Mouse (Mus musculus): ENCODE data around the gene Jagn1. TPM values are rescaled to one million over a fixed set of nuclear protein-coding genes. Genes with fewer than 3 reads are reported as not detected.

The Jagn1 gene
- polyA plus RNA-seq (2012; fragmentation: generic; extraction: Trizol) = 10 to 100 TPM; 43.5 to 47.0 TPM

GRCm38 (mm10) chr6:113442442-113443090 lies at the start of gene Jagn1:
Gene Jagn1 (plus strand): TSS chr6:113442569.

GRCm38 (mm10) chr6:113419199-113419587 lies 23.2 kb upstream of the Jagn1 start, which contains the start of gene Rpusd3:
Gene Rpusd3 (minus strand): TSS chr6:113419340.

GRCm38 (mm10) chr6:113435664-113436205 lies 6.6 kb upstream of the Jagn1 start, which contains the start of gene Cidec:
Gene Cidec (minus strand): TSS chr6:113435760.

GRCm38 (mm10) chr6:113457952-113458534 lies 15.7 kb downstream of the Jagn1 start, which contains the start of gene Il17re:
Gene Il17re (plus strand): TSS chr6:113458484.

GRCm38 (mm10) chr6:113471297-113471936 lies 29.0 kb downstream of the Jagn1 start, which contains the start of gene Il17rc:
Gene Il17rc (plus strand): TSS chr6:113471427.

GRCm38 (mm10) chr6:113483100-113483615 lies 40.8 kb downstream of the Jagn1 start, which contains the start of gene Creld1:
Gene Creld1 (plus strand): TSS chr6:113483297.

Other genes with a start within 250 kb of the Jagn1 start
- 10 to 100 TPM in 1 of 2 experiments, 1 to 10 TPM in 1; 1.7 to 10.5 TPM for gene Lhfpl4, start 247.2 kb upstream of the Jagn1 start, polyA plus RNA-seq (2012; fragmentation: generic; extraction: Trizol)
- 10 to 100 TPM; 20.4 to 29.4 TPM for gene Mtmr14, start 204.7 kb upstream of the Jagn1 start, polyA plus RNA-seq (2012; fragmentation: generic; extraction: Trizol)
- under 1 TPM; 0.06 to 0.08 TPM for gene Cpne9, start 160.3 kb upstream of the Jagn1 start, polyA plus RNA-seq (2012; fragmentation: generic; extraction: Trizol)
- 10 to 100 TPM in 1 of 2 experiments, 1 to 10 TPM in 1; 3.4 to 11.1 TPM for gene Brpf1, start 135.4 kb upstream of the Jagn1 start, polyA plus RNA-seq (2012; fragmentation: generic; extraction: Trizol)
- gene Ogg1, start 115.6 kb upstream of the Jagn1 start, polyA plus RNA-seq (2012; fragmentation: generic; extraction: Trizol) = 10 to 100 TPM; 11.4 to 15.7 TPM
- gene Camk1, start 98.6 kb upstream of the Jagn1 start, polyA plus RNA-seq (2012; fragmentation: generic; extraction: Trizol) = 100 to 1,000 TPM in 1 of 2 experiments, 10 to 100 TPM in 1; 64.5 to 122 TPM
- gene Tada3, start 64.7 kb upstream of the Jagn1 start, polyA plus RNA-seq (2012; fragmentation: generic; extraction: Trizol) = 10 to 100 TPM; 27.6 to 50.9 TPM
- gene Arpc4, start 64.5 kb upstream of the Jagn1 start, polyA plus RNA-seq (2012; fragmentation: generic; extraction: Trizol) = 100 to 1,000 TPM; 222 to 331 TPM
- 1 to 10 TPM in 1 of 2 experiments, under 1 TPM in 1; 0.75 to 7.1 TPM for gene Ttll3, start 53.3 kb upstream of the Jagn1 start, polyA plus RNA-seq (2012; fragmentation: generic; extraction: Trizol)
- gene Rpusd3, start 23.2 kb upstream of the Jagn1 start, polyA plus RNA-seq (2012; fragmentation: generic; extraction: Trizol) = 10 to 100 TPM in 1 of 2 experiments, 1 to 10 TPM in 1; 7.3 to 13.4 TPM
- not detected for gene Cidec, start 6.8 kb upstream of the Jagn1 start, polyA plus RNA-seq (2012; fragmentation: generic; extraction: Trizol)
- under 1 TPM; 0.02 to 0.09 TPM for gene Il17re, start 15.9 kb downstream of the Jagn1 start, polyA plus RNA-seq (2012; fragmentation: generic; extraction: Trizol)
- gene Il17rc, start 28.9 kb downstream of the Jagn1 start, polyA plus RNA-seq (2012; fragmentation: generic; extraction: Trizol) = 10 to 100 TPM; 54.5 to 79.0 TPM
- 1 to 10 TPM in 1 of 2 experiments, under 1 TPM in 1; 0.23 to 3.3 TPM for gene Creld1, start 40.7 kb downstream of the Jagn1 start, polyA plus RNA-seq (2012; fragmentation: generic; extraction: Trizol)
- gene Prrt3, start 59.4 kb downstream of the Jagn1 start, polyA plus RNA-seq (2012; fragmentation: generic; extraction: Trizol) = under 1 TPM; 0.01 to 0.06 TPM
- gene Emc3, start 89.1 kb downstream of the Jagn1 start, polyA plus RNA-seq (2012; fragmentation: generic; extraction: Trizol) = 10 to 100 TPM; 19.3 to 81.3 TPM
- gene Fancd2, start 89.1 kb downstream of the Jagn1 start, polyA plus RNA-seq (2012; fragmentation: generic; extraction: Trizol) = 1 to 10 TPM in 1 of 2 experiments, under 1 TPM in 1; 0.62 to 2.8 TPM
- under 1 TPM in 1 of 2 experiments, not detected in 1; 0.12 TPM for gene Fancd2os, start 158.1 kb downstream of the Jagn1 start, polyA plus RNA-seq (2012; fragmentation: generic; extraction: Trizol)
- 100 to 1,000 TPM; 124 to 277 TPM for gene Brk1, start 162.2 kb downstream of the Jagn1 start, polyA plus RNA-seq (2012; fragmentation: generic; extraction: Trizol)
- 10 to 100 TPM in 1 of 2 experiments, 1 to 10 TPM in 1; 5.0 to 26.2 TPM for gene Vhl, start 181.4 kb downstream of the Jagn1 start, polyA plus RNA-seq (2012; fragmentation: generic; extraction: Trizol)
- 1 to 10 TPM; 1.9 to 6.9 TPM for gene Irak2, start 195.9 kb downstream of the Jagn1 start, polyA plus RNA-seq (2012; fragmentation: generic; extraction: Trizol)

Data from C3H10T1/2 (cell line).